In genomic region chr10:88885632-88886090, GRCm38 (mm10) we compare ENCODE assay signal across 9 mouse cellular contexts. TPM values are rescaled to one million over a fixed set of nuclear protein-coding genes. Genes with fewer than 3 reads are reported as not detected.
DNase-seq lines count a peak whose midpoint lies in the region; ATAC-seq and TF ChIP-seq lines count a peak whose summit lies in the region.
"Had no signal": no experiment of that assay in that cellular context is flagged by ENCODE, and none has a peak within 500 bp of the region (broad histone marks: within the 10 kb centered on the region; RNA-seq: fewer than 3 reads in every experiment).

Slc5a8 (plus strand) TSS chr10:88885992.

- 5% methylated on average over 31 of the region's 31 CpGs for WGBS in heart, embryonic 13.5 days
- 8% methylated on average over 31 of the region's 31 CpGs for WGBS in heart, adult 2 months
- WGBS in forebrain, embryonic 13.5 days: 3% methylated on average over 31 of the region's 31 CpGs
- WGBS in neural tube, embryonic 12.5 days: 2% methylated on average over 31 of the region's 31 CpGs

- TF ChIP-seq POLR2A in heart, adult 2 months (IDR thresholded peaks at IDR 0.05; ENCODE audit: insufficient read depth, low read depth, low read length): no peak

- DNase-seq in heart, adult 2 months: no peak
- DNase-seq in kidney, postnatal 10 days: peak; percentile 68
- no peak for DNase-seq in cerebellum, postnatal 25 days
- DNase-seq in ovary, postnatal 36 days (ENCODE audit: low spot score): no peak
- DNase-seq: cerebellum, adult 18-20 months had no signal

- no peak within 1 kb of the TSS for H3K27ac ChIP-seq in heart, embryonic 13.5 days (replicated peaks)
- H3K27ac ChIP-seq in heart, adult 2 months: no peak within 1 kb of the TSS
- H3K27ac ChIP-seq in forebrain, embryonic 13.5 days: no peak within 1 kb of the TSS
- H3K27ac ChIP-seq in neural tube, embryonic 12.5 days: no peak within 1 kb of the TSS

- peaks cover 10% of the 10 kb centered on the region for H3K4me1 ChIP-seq in heart, embryonic 13.5 days
- H3K4me1 ChIP-seq in heart, adult 2 months (ENCODE audit: control insufficient read depth, insufficient read depth, low read length): no peaks in the 10 kb centered on the region
- H3K4me1 ChIP-seq in forebrain, embryonic 13.5 days: peaks cover 12% of the 10 kb centered on the region; the same call in 1 of the 2 replicates
- peaks cover 9% of the 10 kb centered on the region; the same call in 1 of the 2 replicates for H3K4me1 ChIP-seq in neural tube, embryonic 12.5 days

- H3K27me3 ChIP-seq in heart, embryonic 13.5 days (replicated peaks): peaks cover 44% of the 10 kb centered on the region
- H3K27me3 ChIP-seq in heart, adult 2 months (ENCODE audit: control insufficient read depth, insufficient read depth, low read length): peaks cover 7% of the 10 kb centered on the region
- H3K27me3 ChIP-seq in forebrain, embryonic 13.5 days: peaks cover 32% of the 10 kb centered on the region
- H3K27me3 ChIP-seq in neural tube, embryonic 12.5 days (replicated peaks): peaks cover 21% of the 10 kb centered on the region

- H3K9ac ChIP-seq in heart, embryonic 13.5 days: 0 out of 2 replicates have a peak within 1 kb of the TSS, but pooled peaks have one; percentile 10
- H3K9ac ChIP-seq in heart, adult 2 months (ENCODE audit: low read depth, low read length): no peak within 1 kb of the TSS
- no peak within 1 kb of the TSS for H3K9ac ChIP-seq in forebrain, embryonic 13.5 days
- H3K9ac ChIP-seq in neural tube, embryonic 12.5 days: no peak within 1 kb of the TSS

- ATAC-seq in heart, embryonic 13.5 days (ENCODE audit: extremely low read depth, insufficient number of reproducible peaks, low FRiP score, low TSS enrichment): no peak
- ATAC-seq in forebrain, embryonic 13.5 days: 0 out of 2 replicates have a peak, but pooled peaks have one; percentile 36
- ATAC-seq in neural tube, embryonic 12.5 days (ENCODE audit: low FRiP score, low read depth): no peak
- no peak for ATAC-seq in monocyte, adult 5-6 weeks (replicated peaks; ENCODE audit: insufficient number of reproducible peaks, low FRiP score, low TSS enrichment, poor library complexity, severe bottlenecking)

- no peak for TF ChIP-seq EP300 in heart, adult 2 months (IDR thresholded peaks at IDR 0.05; ENCODE audit: insufficient read depth, low read depth, low read length)

- no peaks in the 10 kb centered on the region for H3K79me2 ChIP-seq in heart, adult 2 months (replicated peaks; ENCODE audit: control insufficient read depth, insufficient read depth, low read length)

- H3K4me2 ChIP-seq in heart, embryonic 13.5 days: peak within 1 kb of the TSS; percentile 69
- peak within 1 kb of the TSS; percentile 60 for H3K4me2 ChIP-seq in forebrain, embryonic 13.5 days
- peak within 1 kb of the TSS; percentile 57 for H3K4me2 ChIP-seq in neural tube, embryonic 12.5 days (replicated peaks)

- peak within 1 kb of the TSS; percentile 45 for H3K4me3 ChIP-seq in heart, embryonic 13.5 days
- no peak within 1 kb of the TSS for H3K4me3 ChIP-seq in heart, adult 2 months
- H3K4me3 ChIP-seq in forebrain, embryonic 13.5 days: peak within 1 kb of the TSS; percentile 31
- peak within 1 kb of the TSS; percentile 31 for H3K4me3 ChIP-seq in neural tube, embryonic 12.5 days

- no peaks in the 10 kb centered on the region for H3K36me3 ChIP-seq in heart, embryonic 13.5 days
- H3K36me3 ChIP-seq in heart, adult 2 months (ENCODE audit: control insufficient read depth, insufficient read depth, low read length): no peaks in the 10 kb centered on the region
- no peaks in the 10 kb centered on the region for H3K36me3 ChIP-seq in forebrain, embryonic 13.5 days (ENCODE audit: poor library complexity, severe bottlenecking)
- H3K36me3 ChIP-seq in neural tube, embryonic 12.5 days: no peaks in the 10 kb centered on the region

- TF ChIP-seq CTCF in heart, adult 2 months (IDR thresholded peaks at IDR 0.05): no peak

- intact Hi-C loops in heart, adult 2 months (cut with DNase I): no loop called here

- H3K9me3 ChIP-seq in heart, embryonic 13.5 days: no peaks in the 10 kb centered on the region; the same call in 1 of the 2 replicates
- no peaks in the 10 kb centered on the region for H3K9me3 ChIP-seq in forebrain, embryonic 13.5 days (replicated peaks)
- H3K9me3 ChIP-seq in neural tube, embryonic 12.5 days: no peaks in the 10 kb centered on the region

RNA-seq across cellular contexts. Expression of gene Slc5a8, which starts in this region (rescaled TPM):
- polyA plus RNA-seq in heart, embryonic 13.5 days (2015; fragmentation: Nextera tagmentation; extraction: Ambion mirVana): not detected in 2 replicates
- not detected for total RNA-seq in heart, adult 2 months (2021)
- polyA plus RNA-seq in heart, adult 2 months (2012; rRNA removed): 0.23 TPM in 1 of 2 replicates, not detected in the other
- 0.03 TPM in 1 of 2 replicates, not detected in the other for polyA plus RNA-seq in forebrain, embryonic 13.5 days (2015; fragmentation: Nextera tagmentation; extraction: Ambion mirVana)
- polyA plus RNA-seq in neural tube, embryonic 12.5 days (2016; fragmentation: Nextera tagmentation; extraction: Ambion mirVana): 0.04 TPM in 1 of 2 replicates, not detected in the other
- not detected in 3 replicates for total RNA-seq in monocyte, adult 5-6 weeks (2017)

Comparison
In these comparisons a context has a peak if more than half of its experiments do, and no peak if none do; other contexts are left out.
1. Peak in ATAC-seq, H3K4me3 ChIP-seq and H3K4me2 ChIP-seq in forebrain, embryonic 13.5 days; RNA of the gene not detected or under 1 TPM.